Mouse (Mus musculus) kidney, embryonic 16.5 days (tissue): ENCODE measurements around the gene Snca. TPM values are rescaled to one million over a fixed set of nuclear protein-coding genes. Genes with fewer than 3 reads are reported as not detected.

ENCODE experiments used
- ATAC-seq: fragments of 200-750 bp; cut with Nextera tagmentation; 2 replicates; pipeline ENCODE4 v1.8.0; 2017; ENCODE audit warnings: moderate TSS enrichment; ENCODE audit not compliant: low FRiP score, low TSS enrichment
- H3K27ac ChIP-seq: fragments of 300-500 bp; sonication (generic); 2 replicates; pipeline ENCODE4 v1.5.1; 2014; ENCODE audit warnings: low read length
- H3K27me3 ChIP-seq: fragments of 300-500 bp; sonication (generic); 2 replicates; pipeline ENCODE4 v1.6.1; 2014; ENCODE audit warnings: low read length, control low read depth, mixed read lengths; ENCODE audit not compliant: insufficient read depth
- H3K36me3 ChIP-seq: fragments of 300-500 bp; sonication (generic); 2 replicates; pipeline ENCODE4 v1.6.1; 2014; ENCODE audit warnings: low read length, control low read depth, mixed read lengths; ENCODE audit not compliant: insufficient read depth
- H3K4me1 ChIP-seq: fragments of 300-500 bp; sonication (generic); 2 replicates; pipeline ENCODE4 v1.6.1; 2014; ENCODE audit warnings: low read length, control low read depth, mixed read lengths; ENCODE audit not compliant: insufficient read depth
- H3K4me2 ChIP-seq: fragments of 300-500 bp; sonication (generic); replicated peaks from 2 replicates; pipeline ENCODE4 v1.6.1; 2014; ENCODE audit warnings: low read depth, low read length
- H3K4me3 ChIP-seq: fragments of 300-500 bp; sonication (generic); 2 replicates; pipeline ENCODE4 v1.5.1; 2014; ENCODE audit warnings: mild to moderate bottlenecking, low read length
- H3K9ac ChIP-seq: fragments of 300-500 bp; sonication (generic); replicated peaks from 2 replicates; pipeline ENCODE4 v1.6.1; 2014; ENCODE audit warnings: low read length
- H3K9me3 ChIP-seq: fragments of 300-500 bp; sonication (generic); 2 replicates; pipeline ENCODE4 v1.6.1; 2016; ENCODE audit warnings: low read length, control low read depth
- WGBS: fragments of 180-500 bp; shearing (Covaris S2); extraction: QIAGEN DNeasy Blood & Tissue Kit; methylation state at CpG from one replicate; pipeline ENCODE4 v1.1.7; 2014; 5-methylcytosine and 5-hydroxymethylcytosine counted together
- polyA plus RNA-seq: library from polyadenylated mRNA; unstranded; fragments of >200 nt; fragmentation: Nextera tagmentation; extraction: Ambion mirVana; gene quantifications from 2 replicates; pipeline ENCODE4 v1.2.1, GENCODE M21; 2015

Snca gene
- 27.0 and 28.1 TPM in 2 replicates for polyA plus RNA-seq

- ATAC-seq, result peak; percentile 46; the same call in 1 of the 2 replicates
- peak within 1 kb of the TSS; percentile 53 for H3K4me3 ChIP-seq
- peak within 1 kb of the TSS; percentile 93 for H3K4me2 ChIP-seq
- H3K27ac ChIP-seq, result no peak within 1 kb of the TSS
- peak within 1 kb of the TSS; percentile 66 for H3K9ac ChIP-seq
- no peaks in the 10 kb centered on the region for H3K9me3 ChIP-seq
- peaks cover 10% of the 10 kb centered on the region; the same call in 1 of the 2 replicates for H3K4me1 ChIP-seq
- WGBS, result under 1% methylated on average over 14 of the region's 14 CpGs
- H3K36me3 ChIP-seq, result no peaks in the 10 kb centered on the region
- no peaks in the 10 kb centered on the region for H3K27me3 ChIP-seq
These were observed at the start of gene Snca for GRCm38 (mm10) chr6:60829282-60829891. Snca (minus strand) TSS chr6:60829855.

- H3K4me1 ChIP-seq, result no peaks in the 10 kb centered on the region
- H3K9ac ChIP-seq, result no peak overlapping the region
- H3K4me2 ChIP-seq, result no peak overlapping the region
- 48% methylated on average over 1 of the region's 1 CpGs for WGBS
- no peaks in the 10 kb centered on the region for H3K27me3 ChIP-seq
- ATAC-seq, result no peak
- H3K4me3 ChIP-seq, result no peak overlapping the region
- no peaks in the 10 kb centered on the region for H3K36me3 ChIP-seq
- no peak overlapping the region for H3K27ac ChIP-seq
- no peaks in the 10 kb centered on the region for H3K9me3 ChIP-seq
These were observed 40.5 kb upstream of the Snca start for GRCm38 (mm10) chr6:60870126-60870525.

- Histone ChIP-seq H3K4me1 (no peaks in the 10 kb centered on the region), H3K4me2 (no peak overlapping the region), H3K36me3 (no peaks in the 10 kb centered on the region), H3K9ac (no peak overlapping the region), H3K4me3 (no peak overlapping the region), H3K9me3 (no peaks in the 10 kb centered on the region), H3K27me3 (no peaks in the 10 kb centered on the region), H3K27ac (no peak overlapping the region)
- 72% methylated on average over 2 of the region's 2 CpGs for WGBS
- no peak for ATAC-seq
These were observed 26.9 kb upstream of the Snca start for GRCm38 (mm10) chr6:60856599-60856998.

GRCm38 (mm10) chr6:60851690-60852089 lies 22.0 kb upstream of the Snca start:
- Histone ChIP-seq H3K27ac (no peak overlapping the region), H3K9ac (no peak overlapping the region), H3K4me1 (no peaks in the 10 kb centered on the region), H3K36me3 (no peaks in the 10 kb centered on the region), H3K9me3 (no peaks in the 10 kb centered on the region), H3K27me3 (no peaks in the 10 kb centered on the region), H3K4me2 (no peak overlapping the region), H3K4me3 (no peak overlapping the region)
- 89% methylated on average over 2 of the region's 2 CpGs for WGBS
- ATAC-seq, result no peak

GRCm38 (mm10) chr6:60828429-60829264 lies 1.0 kb downstream of the Snca start:
- Histone ChIP-seq H3K27me3 (no peaks in the 10 kb centered on the region), H3K4me1 (peaks cover 10% of the 10 kb centered on the region; the same call in 1 of the 2 replicates), H3K4me3 (peak overlapping the region; percentile 53), H3K27ac (no peak overlapping the region), H3K36me3 (no peaks in the 10 kb centered on the region), H3K4me2 (peak overlapping the region; percentile 93), H3K9ac (peak overlapping the region; percentile 66), H3K9me3 (no peaks in the 10 kb centered on the region)
- ATAC-seq, result peak; percentile 86
- 1% methylated on average over 34 of the region's 35 CpGs for WGBS

- peak; percentile 39; the same call in 1 of the 2 replicates for ATAC-seq
- Histone ChIP-seq H3K27me3 (no peaks in the 10 kb centered on the region), H3K27ac (no peak overlapping the region), H3K36me3 (no peaks in the 10 kb centered on the region), H3K4me1 (peaks cover 10% of the 10 kb centered on the region; the same call in 1 of the 2 replicates), H3K9ac (no peak overlapping the region), H3K4me3 (peak overlapping the region; percentile 53), H3K4me2 (peak overlapping the region; percentile 93), H3K9me3 (no peaks in the 10 kb centered on the region)
- 60% methylated on average over 1 of the region's 1 CpGs for WGBS
These were observed 1.6 kb downstream of the Snca start for GRCm38 (mm10) chr6:60828047-60828428.

- WGBS, result 74% methylated on average over 1 of the region's 1 CpGs
- ATAC-seq, result no peak
These were observed 2.4 kb downstream of the Snca start for GRCm38 (mm10) chr6:60827290-60827689.

GRCm38 (mm10) chr6:60819272-60819671 lies 10.4 kb downstream of the Snca start:
- Histone ChIP-seq H3K9ac (no peak overlapping the region), H3K9me3 (no peaks in the 10 kb centered on the region), H3K4me3 (no peak overlapping the region), H3K4me2 (no peak overlapping the region), H3K27ac (no peak overlapping the region), H3K36me3 (no peaks in the 10 kb centered on the region), H3K4me1 (no peaks in the 10 kb centered on the region), H3K27me3 (no peaks in the 10 kb centered on the region)
- ATAC-seq, result no peak
- WGBS, result 73% methylated on average over 1 of the region's 1 CpGs

More at GRCm38 (mm10) chr6:60827290-60827689, 2.4 kb downstream of the Snca start:
- H3K4me3 ChIP-seq, result no peak overlapping the region
- H3K4me1 ChIP-seq, result peaks cover 10% of the 10 kb centered on the region; the same call in 1 of the 2 replicates
- no peak overlapping the region for H3K9ac ChIP-seq
- H3K4me2 ChIP-seq, result no peak overlapping the region
- no peaks in the 10 kb centered on the region for H3K36me3 ChIP-seq
- H3K27me3 ChIP-seq, result no peaks in the 10 kb centered on the region
- H3K9me3 ChIP-seq, result no peaks in the 10 kb centered on the region
- no peak overlapping the region for H3K27ac ChIP-seq

GRCm38 (mm10) chr6:60813516-60813915 lies 16.1 kb downstream of the Snca start:
- no peak overlapping the region for H3K4me2 ChIP-seq
- no peaks in the 10 kb centered on the region for H3K36me3 ChIP-seq
- no peaks in the 10 kb centered on the region for H3K27me3 ChIP-seq
- no peak overlapping the region for H3K9ac ChIP-seq
- 56% methylated on average over 3 of the region's 3 CpGs for WGBS
- no peaks in the 10 kb centered on the region for H3K4me1 ChIP-seq
- no peaks in the 10 kb centered on the region for H3K9me3 ChIP-seq
- H3K27ac ChIP-seq, result no peak overlapping the region
- H3K4me3 ChIP-seq, result no peak overlapping the region
- ATAC-seq, result no peak

GRCm38 (mm10) chr6:60798266-60798665 lies 31.4 kb downstream of the Snca start:
- Histone ChIP-seq H3K4me1 (no peaks in the 10 kb centered on the region), H3K9me3 (no peaks in the 10 kb centered on the region), H3K9ac (no peak overlapping the region), H3K4me3 (no peak overlapping the region), H3K27ac (no peak overlapping the region), H3K27me3 (no peaks in the 10 kb centered on the region), H3K4me2 (no peak overlapping the region), H3K36me3 (no peaks in the 10 kb centered on the region)
- no peak for ATAC-seq
- 97% methylated on average over 1 of the region's 1 CpGs for WGBS
